Mouse (Mus musculus) midbrain, embryonic 12.5 days (tissue): ENCODE results near the gene Cxcr5. TPM values are rescaled to one million over a fixed set of nuclear protein-coding genes. Genes with fewer than 3 reads are reported as not detected.
"Not testable (repeated sequence)": the region's sequence is repeated elsewhere in the genome, so short reads cannot be mapped to it uniquely, and the experiment has no call there.

Source experiments
- ATAC-seq: fragments of 200-750 bp; cut with Nextera tagmentation; 2 replicates; pipeline ENCODE4 v1.8.0; 2017; ENCODE audit warnings: low read depth, moderate TSS enrichment, moderate library complexity; ENCODE audit not compliant: low FRiP score
- H3K27ac ChIP-seq: fragments of 300-500 bp; sonication (generic); replicated peaks from 2 replicates; pipeline ENCODE4 v1.5.1; 2016; ENCODE audit warnings: mild to moderate bottlenecking
- H3K27me3 ChIP-seq: fragments of 300-500 bp; sonication (generic); 2 replicates; pipeline ENCODE4 v1.6.1; 2016; ENCODE audit warnings: mild to moderate bottlenecking
- H3K36me3 ChIP-seq: fragments of 300-500 bp; sonication (generic); 2 replicates; pipeline ENCODE4 v1.6.1; 2016
- H3K4me1 ChIP-seq: fragments of 300-500 bp; sonication (generic); 2 replicates; pipeline ENCODE4 v1.6.1; 2016
- H3K4me2 ChIP-seq: fragments of 300-500 bp; sonication (generic); replicated peaks from 2 replicates; pipeline ENCODE4 v1.6.1; 2016; ENCODE audit warnings: mild to moderate bottlenecking, moderate library complexity
- H3K4me3 ChIP-seq: fragments of 300-500 bp; sonication (generic); 2 replicates; pipeline ENCODE4 v1.5.1; 2016; ENCODE audit warnings: mild to moderate bottlenecking
- H3K9ac ChIP-seq: fragments of 300-500 bp; sonication (generic); replicated peaks from 2 replicates; pipeline ENCODE4 v1.6.1; 2016; ENCODE audit warnings: mild to moderate bottlenecking, moderate library complexity
- H3K9me3 ChIP-seq: fragments of 300-500 bp; sonication (generic); 2 replicates; pipeline ENCODE4 v1.6.1; 2016; ENCODE audit warnings: mild to moderate bottlenecking
- WGBS: fragments of 180-500 bp; shearing (Covaris S2); methylation state at CpG from one replicate; pipeline ENCODE4 v1.1.7; 2016; 5-methylcytosine and 5-hydroxymethylcytosine counted together
- polyA plus RNA-seq: library from polyadenylated mRNA; unstranded; fragments of >200 nt; fragmentation: Nextera tagmentation; extraction: Ambion mirVana; gene quantifications from 2 replicates; pipeline ENCODE4 v1.2.1, GENCODE M21; 2016

Gene Cxcr5
- polyA plus RNA-seq, 1 experiment from 2014 or later = not detected

GRCm38 (mm10) chr9:44586640-44587261, 25.1 kb upstream of the Cxcr5 start:
- Histone ChIP-seq H3K9ac (no peak overlapping the region), H3K9me3 (peaks cover 9% of the 10 kb centered on the region; the same call in 1 of the 2 replicates), H3K4me2 (no peak overlapping the region), H3K4me1 (no peaks in the 10 kb centered on the region), H3K36me3 (no peaks in the 10 kb centered on the region), H3K4me3 (no peak overlapping the region), H3K27me3 (no peaks in the 10 kb centered on the region), H3K27ac (no peak overlapping the region)
- 68% methylated on average over 8 of the region's 8 CpGs for WGBS
- no peak for ATAC-seq

GRCm38 (mm10) chr9:44582390-44582789, 20.7 kb upstream of the Cxcr5 start:
- H3K36me3 ChIP-seq = no peaks in the 10 kb centered on the region
- H3K4me2 ChIP-seq = no peak overlapping the region
- H3K27ac ChIP-seq = no peak overlapping the region
- H3K9me3 ChIP-seq = peaks cover 9% of the 10 kb centered on the region; the same call in 1 of the 2 replicates
- no peaks in the 10 kb centered on the region for H3K27me3 ChIP-seq
- H3K9ac ChIP-seq = no peak overlapping the region
- 90% methylated on average over 16 of the region's 16 CpGs for whole genome bisulfite sequencing
- no peak overlapping the region for H3K4me3 ChIP-seq
- no peaks in the 10 kb centered on the region for H3K4me1 ChIP-seq
- ATAC-seq = no peak

- no peaks in the 10 kb centered on the region for H3K27me3 ChIP-seq
- no peak overlapping the region for H3K27ac ChIP-seq
- H3K4me1 ChIP-seq = no peaks in the 10 kb centered on the region
- no peak overlapping the region for H3K9ac ChIP-seq
- 61% methylated on average over 3 of the region's 3 CpGs for WGBS
- H3K36me3 ChIP-seq = no peaks in the 10 kb centered on the region
- H3K4me3 ChIP-seq = no peak overlapping the region
- ATAC-seq = no peak
- H3K4me2 ChIP-seq = no peak overlapping the region
- H3K9me3 ChIP-seq = peaks cover 9% of the 10 kb centered on the region; the same call in 1 of the 2 replicates
Measured at GRCm38 (mm10) chr9:44581423-44581822, 19.7 kb upstream of the Cxcr5 start.

- no peak for ATAC-seq
Measured at GRCm38 (mm10) chr9:44580085-44580484, 18.4 kb upstream of the Cxcr5 start.

GRCm38 (mm10) chr9:44579392-44579791, 17.7 kb upstream of the Cxcr5 start:
- Histone ChIP-seq H3K9ac (no peak overlapping the region), H3K27ac (no peak overlapping the region), H3K27me3 (no peaks in the 10 kb centered on the region), H3K4me3 (no peak overlapping the region), H3K4me2 (no peak overlapping the region), H3K4me1 (no peaks in the 10 kb centered on the region), H3K9me3 (peaks cover 9% of the 10 kb centered on the region; the same call in 1 of the 2 replicates), H3K36me3 (no peaks in the 10 kb centered on the region)
- ATAC-seq = no peak
- WGBS = 56% methylated on average over 6 of the region's 6 CpGs

More at GRCm38 (mm10) chr9:44580085-44580484, 18.4 kb upstream of the Cxcr5 start:
- 89% methylated on average over 5 of the region's 5 CpGs for WGBS
- Histone ChIP-seq H3K4me1 (no peaks in the 10 kb centered on the region), H3K27ac (no peak overlapping the region), H3K9me3 (peaks cover 9% of the 10 kb centered on the region; the same call in 1 of the 2 replicates), H3K9ac (no peak overlapping the region), H3K36me3 (no peaks in the 10 kb centered on the region), H3K27me3 (no peaks in the 10 kb centered on the region), H3K4me2 (no peak overlapping the region), H3K4me3 (no peak overlapping the region)

- not testable (repeated sequence) for H3K4me2 ChIP-seq, H3K27me3 ChIP-seq, H3K27ac ChIP-seq, H3K9ac ChIP-seq, H3K9me3 ChIP-seq, H3K4me1 ChIP-seq, H3K4me3 ChIP-seq, H3K36me3 ChIP-seq, ATAC-seq
- 93% methylated on average over 7 of the region's 7 CpGs for WGBS
Measured at GRCm38 (mm10) chr9:44576046-44576445, 14.4 kb upstream of the Cxcr5 start.

- 93% methylated on average over 2 of the region's 2 CpGs for WGBS
- ATAC-seq = no peak
- Histone ChIP-seq H3K27ac (no peak overlapping the region), H3K4me1 (no peaks in the 10 kb centered on the region), H3K27me3 (no peaks in the 10 kb centered on the region), H3K9me3 (no peaks in the 10 kb centered on the region), H3K36me3 (no peaks in the 10 kb centered on the region), H3K9ac (no peak overlapping the region), H3K4me3 (no peak overlapping the region), H3K4me2 (no peak overlapping the region)
Measured at GRCm38 (mm10) chr9:44575095-44575494, 13.4 kb upstream of the Cxcr5 start.

GRCm38 (mm10) chr9:44573306-44573705, 11.6 kb upstream of the Cxcr5 start:
- Histone ChIP-seq H3K9me3 (no peaks in the 10 kb centered on the region), H3K4me2 (no peak overlapping the region), H3K27me3 (no peaks in the 10 kb centered on the region), H3K4me3 (no peak overlapping the region), H3K9ac (no peak overlapping the region), H3K4me1 (no peaks in the 10 kb centered on the region), H3K36me3 (no peaks in the 10 kb centered on the region), H3K27ac (no peak overlapping the region)
- ATAC-seq = no peak
- 80% methylated on average over 4 of the region's 4 CpGs for WGBS

- no peaks in the 10 kb centered on the region for H3K9me3 ChIP-seq
- H3K4me2 ChIP-seq = no peak overlapping the region
- 0 out of 2 replicates have a peak, but pooled peaks cover under 1% of the 10 kb centered on the region for H3K4me1 ChIP-seq
- no peak overlapping the region for H3K27ac ChIP-seq
- whole genome bisulfite sequencing = 88% methylated on average over 12 of the region's 12 CpGs
- H3K9ac ChIP-seq = no peak overlapping the region
- no peaks in the 10 kb centered on the region for H3K36me3 ChIP-seq
- no peak overlapping the region for H3K4me3 ChIP-seq
- ATAC-seq = no peak
- no peaks in the 10 kb centered on the region for H3K27me3 ChIP-seq
Measured at GRCm38 (mm10) chr9:44570939-44571382, 9.3 kb upstream of the Cxcr5 start.

GRCm38 (mm10) chr9:44568083-44568455, 6.4 kb upstream of the Cxcr5 start:
- ATAC-seq = no peak
- no peaks in the 10 kb centered on the region for H3K36me3 ChIP-seq
- no peak overlapping the region for H3K9ac ChIP-seq
- H3K4me1 ChIP-seq = peaks cover 6% of the 10 kb centered on the region; the same call in 1 of the 2 replicates
- no peak overlapping the region for H3K4me3 ChIP-seq
- H3K27me3 ChIP-seq = no peaks in the 10 kb centered on the region
- 39% methylated on average over 7 of the region's 7 CpGs for WGBS
- H3K9me3 ChIP-seq = no peaks in the 10 kb centered on the region
- H3K4me2 ChIP-seq = no peak overlapping the region
- H3K27ac ChIP-seq = no peak overlapping the region

GRCm38 (mm10) chr9:44567338-44568082, 5.8 kb upstream of the Cxcr5 start:
- Histone ChIP-seq H3K9me3 (no peaks in the 10 kb centered on the region), H3K36me3 (no peaks in the 10 kb centered on the region), H3K4me2 (no peak overlapping the region), H3K4me1 (peaks cover 6% of the 10 kb centered on the region; the same call in 1 of the 2 replicates), H3K9ac (no peak overlapping the region), H3K27ac (no peak overlapping the region), H3K27me3 (no peaks in the 10 kb centered on the region), H3K4me3 (no peak overlapping the region)
- 80% methylated on average over 9 of the region's 9 CpGs for WGBS
- ATAC-seq = no peak

- WGBS = 19% methylated on average over 6 of the region's 6 CpGs
- no peak overlapping the region for H3K4me2 ChIP-seq
- no peaks in the 10 kb centered on the region for H3K9me3 ChIP-seq
- H3K9ac ChIP-seq = no peak overlapping the region
- H3K27ac ChIP-seq = no peak overlapping the region
- no peaks in the 10 kb centered on the region for H3K27me3 ChIP-seq
- ATAC-seq = no peak
- no peak overlapping the region for H3K4me3 ChIP-seq
- peaks cover 6% of the 10 kb centered on the region; the same call in 1 of the 2 replicates for H3K4me1 ChIP-seq
- H3K36me3 ChIP-seq = no peaks in the 10 kb centered on the region
Measured at GRCm38 (mm10) chr9:44565367-44565766, 3.7 kb upstream of the Cxcr5 start.
